Mouse (Mus musculus): ENCODE results near the gene Med12l. TPM values are rescaled to one million over a fixed set of nuclear protein-coding genes. Genes with fewer than 3 reads are reported as not detected.

The Med12l gene
- total and polyA plus RNA-seq, 3 experiments: 0.93 to 2.0 (median 1.5) TPM

GRCm38 (mm10) chr3:59113973-59114517 is 108.4 kb downstream of the Med12l start:
- Histone ChIP-seq H3K4me3 (replicated peaks in 1 of 3; ENCODE audit: low read depth in 2 of 3, low read length in 2 of 3, poor library complexity in 1 of 3) (no peak overlapping the region), H3K79me2 (replicated peaks; ENCODE audit: control insufficient read depth, extremely low read depth, insufficient read depth, poor library complexity, severe bottlenecking) (no peaks in the 10 kb centered on the region), H3K4me1 (ENCODE audit: control insufficient read depth in 1 of 2, insufficient read depth in 2 of 2) (peaks cover 3 to 19% of the 10 kb centered on the region in 2 experiments; a peak in 3 of 4 replicates), H3K27me3 (replicated peaks) (no peaks in the 10 kb centered on the region), H3K9me3 (replicated peaks; ENCODE audit: low read length) (no peaks in the 10 kb centered on the region), H3K36me3 (replicated peaks in 1 of 2; ENCODE audit: control insufficient read depth in 1 of 2, insufficient read depth in 1 of 2, low read length in 1 of 2) (peaks cover 0 to 8% of the 10 kb centered on the region in 2 experiments), H3K9ac (ENCODE audit: insufficient read depth, low read depth) (no peak overlapping the region), H3K27ac (ENCODE audit: insufficient read depth, low read depth) (no peak overlapping the region), H3K4me2 (ENCODE audit: insufficient read depth, low read depth, poor library complexity, severe bottlenecking) (no peak overlapping the region)
- in situ Hi-C loops (cut with MboI; ENCODE audit: low pct_ligation_motif_present, low pct_unique_long_range_greater_than_20kb, low sequenced_read_pairs): no loop called here
- TF ChIP-seq JUND (conservative IDR thresholded peaks at IDR 0.05; ENCODE audit: low read depth, low read length) (no peak), ZKSCAN1 (IDR thresholded peaks at IDR 0.05; ENCODE audit: borderline replicate concordance, low read depth, low read length) (no peak), TBP (conservative IDR thresholded peaks at IDR 0.05; ENCODE audit: low read depth, low read length) (no peak), KAT2A (IDR thresholded peaks at IDR 0.05; ENCODE audit: insufficient replicate concordance, low read length) (no peak), POLR2AphosphoS2 (IDR thresholded peaks at IDR 0.05; ENCODE audit: low read depth, low read length) (no peak), IRF4 (IDR thresholded peaks at IDR 0.05; ENCODE audit: low read depth, low read length) (no peak), NELFE (IDR thresholded peaks at IDR 0.05; ENCODE audit: low read depth, low read length) (no peak), PAX5 (IDR thresholded peaks at IDR 0.05; ENCODE audit: low read length) (no peak), CTCF (conservative IDR thresholded peaks at IDR 0.05 in 1 of 2, IDR thresholded peaks at IDR 0.05 in 1 of 2; ENCODE audit: low read depth in 2 of 2, low read length in 2 of 2) (no peak), UBTF (IDR thresholded peaks at IDR 0.05; ENCODE audit: low read depth, low read length) (no peak), MYC (IDR thresholded peaks at IDR 0.05; ENCODE audit: low read depth, low read length) (no peak), MAFK (IDR thresholded peaks at IDR 0.05; ENCODE audit: insufficient replicate concordance, low read length) (no peak)
- dilution Hi-C loops (cut with MboI; ENCODE audit: extremely low pct_ligation_motif_present, extremely low pct_unique_long_range_greater_than_20kb, low sequenced_read_pairs): no loop called here
- DNase-seq (ENCODE audit: extremely low read depth): no peak

- no peak overlapping the region for H3K9ac ChIP-seq (ENCODE audit: insufficient read depth, low read depth)
- H3K27ac ChIP-seq (ENCODE audit: insufficient read depth, low read depth): no peak overlapping the region
- in situ Hi-C loops (cut with MboI; ENCODE audit: low pct_ligation_motif_present, low pct_unique_long_range_greater_than_20kb, low sequenced_read_pairs): loop anchor here (5.0 kb wide), 1 partner anchor 36 kb away; no protein-coding TSS in a partner anchor
- dilution Hi-C loops (cut with MboI; ENCODE audit: extremely low pct_ligation_motif_present, extremely low pct_unique_long_range_greater_than_20kb, low sequenced_read_pairs): no loop called here
- H3K27me3 ChIP-seq (replicated peaks): no peaks in the 10 kb centered on the region
- peaks cover 10 to 47% of the 10 kb centered on the region in 2 experiments for H3K4me1 ChIP-seq (ENCODE audit: control insufficient read depth in 1 of 2, insufficient read depth in 2 of 2)
- H3K36me3 ChIP-seq (replicated peaks in 1 of 2; ENCODE audit: control insufficient read depth in 1 of 2, insufficient read depth in 1 of 2, low read length in 1 of 2): peaks cover 0 to 6% of the 10 kb centered on the region in 2 experiments
- no peak overlapping the region for H3K4me3 ChIP-seq (replicated peaks in 1 of 3; ENCODE audit: low read depth in 2 of 3, low read length in 2 of 3, poor library complexity in 1 of 3)
- H3K4me2 ChIP-seq (ENCODE audit: insufficient read depth, low read depth, poor library complexity, severe bottlenecking): no peak overlapping the region
- H3K9me3 ChIP-seq (replicated peaks; ENCODE audit: low read length): no peaks in the 10 kb centered on the region
- no peak for DNase-seq (ENCODE audit: extremely low read depth)
- no peak for TF ChIP-seq MAFK (IDR thresholded peaks at IDR 0.05; ENCODE audit: insufficient replicate concordance, low read length)
- no peak for TF ChIP-seq ETS1 (conservative IDR thresholded peaks at IDR 0.05; ENCODE audit: low read depth, low read length)
- no peak for TF ChIP-seq USF2 (conservative IDR thresholded peaks at IDR 0.05; ENCODE audit: low read depth, low read length)
- TF ChIP-seq ZMIZ1 (IDR thresholded peaks at IDR 0.05; ENCODE audit: low read depth, low read length): no peak
- TF ChIP-seq MAX (IDR thresholded peaks at IDR 0.05; ENCODE audit: low read length): no peak
- no peak for TF ChIP-seq KAT2A (IDR thresholded peaks at IDR 0.05; ENCODE audit: insufficient replicate concordance, low read length)
- no peak for TF ChIP-seq UBTF (IDR thresholded peaks at IDR 0.05; ENCODE audit: low read depth, low read length)
- H3K79me2 ChIP-seq (replicated peaks; ENCODE audit: control insufficient read depth, extremely low read depth, insufficient read depth, poor library complexity, severe bottlenecking): no peaks in the 10 kb centered on the region
Measured at GRCm38 (mm10) chr3:59121067-59121730, 115.6 kb downstream of the Med12l start.
